Mouse (Mus musculus) embryo, embryonic 10.5 days (tissue): ENCODE measurements around the gene G6pdx.
A peak's percentile ranks its signal among the peaks of the same experiment; 100 is the strongest.

Experiments
- DNase-seq: peaks from one replicate; pipeline ENCODE4 v3.0.0-alpha.2; 2015; ENCODE audit warnings: low spot score

The G6pdx gene

GRCm38 (mm10) chrX:74428826-74429276, at the start of gene G6pdx:
Gene G6pdx, minus strand, starts transcription at chrX:74429194.
- peak; percentile 89 for DNase-seq

- peak; percentile 54 for DNase-seq
Observed at GRCm38 (mm10) chrX:74452773-74453172, 23.8 kb upstream of the G6pdx start.

GRCm38 (mm10) chrX:74451157-74451912, 22.3 kb upstream of the G6pdx start:
- DNase-seq, result no peak

- DNase-seq, result peak; percentile 88
Observed at GRCm38 (mm10) chrX:74429290-74429821, 362 bp upstream of the G6pdx start.

GRCm38 (mm10) chrX:74428146-74428825, 708 bp downstream of the G6pdx start:
- DNase-seq, result peak; percentile 29

- no peak for DNase-seq
Observed at GRCm38 (mm10) chrX:74427116-74427515, 1.9 kb downstream of the G6pdx start.

- DNase-seq, result no peak
Observed at GRCm38 (mm10) chrX:74426256-74426655, 2.7 kb downstream of the G6pdx start.

- DNase-seq, result no peak
Observed at GRCm38 (mm10) chrX:74425195-74425594, 3.8 kb downstream of the G6pdx start.

- DNase-seq, result no peak
Observed at GRCm38 (mm10) chrX:74424443-74424842, 4.6 kb downstream of the G6pdx start.

- DNase-seq, result peak; percentile 85
Observed at GRCm38 (mm10) chrX:74413377-74413776, 15.6 kb downstream of the G6pdx start.

- DNase-seq, result no peak
Observed at GRCm38 (mm10) chrX:74408340-74408739, 20.7 kb downstream of the G6pdx start.

GRCm38 (mm10) chrX:74400136-74400535, 28.9 kb downstream of the G6pdx start:
- no peak for DNase-seq

GRCm38 (mm10) chrX:74392535-74393443, 36.2 kb downstream of the G6pdx start, which contains the start of the genes Fam3a and Ikbkg:
Gene Fam3a, minus strand, starts transcription at chrX:74393272.
Gene Ikbkg, plus strand, starts transcription at chrX:74393290.
- DNase-seq, result peak; percentile 86

- no peak for DNase-seq
Observed at GRCm38 (mm10) chrX:74388153-74388552, 40.8 kb downstream of the G6pdx start.

GRCm38 (mm10) chrX:74384451-74384850, 44.5 kb downstream of the G6pdx start:
- no peak for DNase-seq

- peak; percentile 90 for DNase-seq
Observed at GRCm38 (mm10) chrX:74372888-74373549, 56.0 kb downstream of the G6pdx start, which contains the start of the genes Ubl4a and Slc10a3. Gene Ubl4a, minus strand, starts transcription at chrX:74373218. Gene Slc10a3, minus strand, starts transcription at chrX:74373349.

- DNase-seq, result peak; percentile 71
Observed at GRCm38 (mm10) chrX:74368209-74368909, 60.6 kb downstream of the G6pdx start.

GRCm38 (mm10) chrX:74367512-74367911, 61.5 kb downstream of the G6pdx start:
- no peak for DNase-seq
